Mouse (Mus musculus) retina, postnatal 1 day (tissue): ENCODE data around the gene Nt5dc3.

ENCODE experiments used
- DNase-seq: peaks from one replicate; pipeline ENCODE4 v3.0.0-alpha.2; 2012

The Nt5dc3 gene

DNA sequence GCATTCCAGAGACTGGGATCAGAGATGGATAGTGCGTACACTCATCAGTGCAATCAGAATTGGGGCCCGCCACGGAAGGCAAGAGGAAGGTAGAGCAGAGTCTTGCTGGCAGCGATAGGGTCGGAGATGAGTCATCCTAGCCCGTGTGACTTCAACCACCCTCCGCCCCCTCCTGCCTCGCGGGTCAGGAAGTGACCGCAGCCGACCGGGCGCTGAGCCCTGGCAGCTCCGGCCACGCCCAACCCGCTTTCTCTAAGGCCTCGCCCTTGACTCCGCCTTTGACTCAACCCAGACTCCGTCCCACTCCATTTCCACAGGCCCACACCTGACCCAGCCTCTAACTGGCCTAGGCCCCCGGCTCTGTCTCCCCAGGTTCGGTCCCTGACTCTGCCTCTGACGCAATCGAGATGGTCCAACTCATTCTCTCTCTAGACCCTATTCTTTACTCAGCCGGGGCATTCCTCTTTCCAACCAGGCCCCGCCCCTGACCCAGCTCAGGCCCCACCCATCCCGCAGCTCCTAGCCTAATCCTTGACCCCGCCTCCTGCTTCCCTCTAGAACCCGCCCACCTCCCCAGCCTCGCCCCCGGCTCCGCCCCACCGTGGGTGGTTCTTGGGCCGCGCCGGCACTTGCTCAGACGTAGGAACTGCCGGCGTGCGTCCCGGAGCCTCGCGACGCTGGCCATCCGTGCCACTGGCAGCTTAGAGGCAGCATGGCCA lies at the start of gene Nt5dc3:
Gene Nt5dc3 (plus strand): TSS at position 608 of the 719 bp plus-strand sequence.
- DNase-seq: peak; percentile 97

DNA sequence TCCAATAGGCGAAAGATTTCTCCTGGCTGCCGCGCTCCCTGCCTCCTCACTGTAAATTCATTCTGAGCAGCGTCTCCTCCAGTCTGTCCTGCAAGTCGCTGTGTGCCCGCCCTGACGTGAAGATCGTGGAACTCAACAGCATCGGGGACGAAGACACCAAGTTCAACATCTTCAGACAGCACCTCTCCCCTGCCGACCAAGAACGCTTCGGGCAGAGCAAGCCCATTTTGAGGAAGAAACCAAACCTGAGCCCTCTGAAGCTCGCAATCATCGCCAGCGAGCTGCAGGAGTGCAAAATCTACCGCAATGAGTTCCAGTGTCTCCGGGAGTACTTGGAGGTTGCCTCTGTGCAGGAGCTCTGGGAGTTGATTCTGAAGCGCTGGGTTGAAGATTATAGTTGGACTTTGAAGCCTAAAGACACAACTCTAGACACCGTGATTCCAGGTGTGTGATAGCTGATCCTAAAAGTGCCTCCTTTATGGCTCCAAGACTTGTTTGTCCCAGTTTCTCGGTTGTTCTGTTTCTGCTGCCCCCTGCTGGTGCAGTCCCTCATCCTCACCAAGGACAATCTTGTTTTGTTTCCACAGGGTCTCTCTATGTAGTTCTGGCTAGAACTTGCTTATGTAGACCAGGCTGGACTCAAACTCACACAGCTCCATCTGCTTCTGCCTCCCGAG lies 47.8 kb upstream of the Nt5dc3 start:
- peak; percentile 91 for DNase-seq

DNA sequence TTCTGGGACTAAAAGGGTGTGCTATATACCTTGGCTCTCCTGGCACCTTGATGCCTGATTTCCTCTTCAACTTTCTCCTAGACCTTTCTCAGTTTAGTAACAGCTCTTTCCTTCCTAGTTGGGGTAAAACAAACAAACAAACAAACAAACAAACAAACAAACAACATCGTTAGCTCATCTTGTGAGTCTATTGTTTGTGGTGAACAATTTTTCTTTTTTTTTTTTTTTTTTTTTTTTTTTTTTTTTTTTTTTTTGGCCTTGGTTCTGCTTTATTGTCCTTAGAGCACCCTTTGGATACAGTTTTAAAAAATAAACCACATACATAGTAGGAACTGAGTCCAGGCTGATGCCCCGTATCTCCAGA lies 47.3 kb upstream of the Nt5dc3 start:
- no peak for DNase-seq

DNA sequence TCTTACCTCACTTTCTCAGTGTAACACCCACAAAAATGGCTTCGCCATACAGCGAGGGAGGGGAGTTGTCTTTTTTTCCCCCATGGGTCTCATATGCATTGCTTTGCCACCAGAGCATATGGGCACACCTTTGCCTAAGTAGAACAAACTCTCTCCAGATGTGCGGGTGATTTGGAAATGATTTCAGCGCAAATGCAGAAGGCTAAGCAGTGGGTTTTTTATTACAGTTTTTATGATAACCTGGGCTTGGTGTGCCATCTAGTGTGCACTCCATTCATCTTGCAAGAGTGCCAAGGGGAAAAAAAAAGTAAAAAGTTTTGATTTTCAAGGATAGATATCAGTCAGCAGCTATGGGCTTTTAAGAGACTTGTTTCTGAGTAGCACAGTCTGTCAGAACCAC lies 43.8 kb upstream of the Nt5dc3 start:
- no peak for DNase-seq

DNA sequence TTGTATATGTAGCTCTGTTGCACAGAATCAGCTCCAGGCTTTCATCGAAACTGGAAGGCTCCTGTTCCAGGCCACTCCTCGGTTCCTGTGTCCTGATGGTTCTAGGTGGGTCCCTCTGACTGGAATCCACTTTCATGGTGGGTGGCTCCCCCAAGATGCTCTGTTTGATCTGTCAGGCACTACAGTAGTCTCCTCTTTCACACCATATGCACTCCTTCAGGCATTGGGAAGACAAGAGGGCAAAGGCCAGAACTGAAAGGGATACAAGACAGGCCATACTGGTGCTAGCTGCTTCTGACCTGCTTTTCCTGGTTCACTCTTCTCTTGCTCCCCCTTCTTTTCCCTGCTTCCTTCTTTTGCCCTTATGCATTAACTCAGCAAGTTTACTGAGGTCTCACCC lies 35.9 kb upstream of the Nt5dc3 start:
- DNase-seq: no peak

DNA sequence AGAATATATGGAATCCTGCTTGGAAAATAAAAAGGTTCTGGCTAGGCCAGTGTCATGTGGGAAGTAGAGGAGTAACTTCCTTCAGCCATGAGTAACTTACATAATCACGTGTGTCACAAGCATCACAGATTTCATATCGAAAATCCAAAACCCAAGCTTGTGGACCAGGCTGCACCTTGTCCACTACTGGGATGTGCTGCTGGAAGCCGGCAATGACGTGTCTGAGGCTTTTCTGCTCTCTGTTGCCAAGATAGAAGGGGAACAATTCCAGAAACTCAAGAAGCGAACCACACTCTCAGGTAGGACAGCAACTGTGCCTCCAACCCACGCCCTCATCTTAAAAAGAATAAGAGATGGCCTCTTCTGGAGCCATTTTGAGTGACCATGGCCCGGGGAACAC lies 34.5 kb upstream of the Nt5dc3 start:
- DNase-seq: no peak

DNA sequence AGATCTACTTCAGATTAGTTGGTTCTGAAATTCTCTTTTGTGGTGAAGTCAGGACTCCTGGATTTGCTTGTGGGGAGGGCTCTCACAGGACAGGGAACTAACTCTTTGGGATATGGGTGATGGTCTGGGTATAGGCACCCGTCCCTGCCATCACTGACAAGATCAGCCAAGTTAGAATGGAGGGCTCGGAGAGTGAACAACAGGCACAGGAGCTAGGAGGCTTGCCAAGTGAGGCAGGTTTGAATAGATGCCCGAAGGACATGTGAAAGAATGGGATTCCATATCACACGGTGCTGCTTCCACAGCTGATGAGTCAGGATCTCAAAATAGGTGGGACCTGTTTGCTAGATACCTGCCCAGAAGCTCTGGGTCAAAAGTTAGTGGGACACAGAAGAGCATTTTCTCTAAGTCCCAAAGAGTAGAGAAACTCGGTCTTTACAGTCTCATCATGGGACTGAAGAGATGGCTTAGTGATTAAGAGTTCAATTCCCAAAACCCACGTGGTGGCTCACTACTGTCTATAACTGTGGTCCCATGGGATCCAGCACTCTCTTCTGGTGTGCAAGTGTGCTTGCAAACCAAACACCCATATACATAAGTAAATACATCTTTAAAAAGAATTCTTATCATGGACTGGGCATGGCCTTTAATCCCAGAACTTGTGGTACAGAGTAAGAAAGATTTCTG lies 22.8 kb upstream of the Nt5dc3 start:
- no peak for DNase-seq

DNA sequence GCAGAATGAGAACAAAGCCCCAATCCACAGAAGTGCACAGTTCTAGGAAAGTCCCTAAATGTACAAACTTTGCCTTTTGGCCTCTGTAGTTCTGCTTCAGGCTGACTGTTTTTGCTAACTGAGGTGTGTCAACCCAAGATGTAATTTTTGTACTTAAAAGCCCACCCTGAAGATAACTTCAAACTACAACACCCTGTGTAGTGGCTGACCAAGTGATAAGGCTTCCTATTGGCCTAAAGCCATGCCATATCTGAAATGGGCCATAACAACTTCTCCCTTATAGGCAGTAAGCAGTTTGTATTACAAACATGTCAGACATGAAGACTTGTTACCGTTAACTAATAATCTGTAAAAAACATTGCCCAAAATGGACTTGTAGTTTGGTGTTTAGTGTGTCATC lies 21.1 kb upstream of the Nt5dc3 start:
- no peak for DNase-seq

DNA sequence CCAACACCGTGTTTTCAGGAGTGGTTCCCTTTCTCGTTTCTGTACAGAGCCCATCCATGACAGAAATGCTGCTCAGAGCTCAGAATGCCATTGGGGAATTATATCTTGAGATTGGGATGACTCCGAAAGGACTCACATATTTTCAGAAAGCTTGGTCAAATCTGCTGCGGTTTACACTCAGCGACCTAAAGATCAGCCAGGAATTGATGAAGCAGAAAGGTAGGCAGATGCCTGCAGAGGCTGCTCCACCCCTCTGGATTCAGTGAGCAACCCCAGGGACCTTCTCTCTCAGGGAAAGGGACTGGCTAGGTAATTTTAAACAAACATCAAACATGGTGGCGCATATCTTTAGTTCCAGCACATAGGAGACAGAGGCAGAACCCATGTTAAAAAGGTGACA lies 20.6 kb upstream of the Nt5dc3 start:
- DNase-seq: no peak

DNA sequence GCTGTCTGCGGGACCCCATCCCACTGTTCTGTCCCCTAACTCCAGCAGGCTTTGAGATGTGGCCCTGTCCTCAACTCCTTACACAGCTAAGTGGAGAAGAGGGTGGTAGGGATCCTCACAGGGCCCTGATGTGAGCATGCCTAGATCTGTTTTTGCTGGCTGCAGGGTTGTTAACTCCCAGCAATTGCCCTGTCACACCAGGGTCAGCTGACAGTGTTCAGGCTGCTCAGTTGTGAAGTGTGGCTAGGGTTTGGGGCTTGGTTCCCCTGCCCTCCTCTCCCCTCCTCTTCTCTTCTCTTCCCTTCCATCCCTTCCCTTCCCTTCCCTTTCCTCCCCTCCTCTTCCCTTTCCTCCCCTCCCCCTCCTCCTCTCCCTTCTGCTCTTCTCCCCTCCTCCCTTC lies 17.6 kb upstream of the Nt5dc3 start:
- no peak for DNase-seq

DNA sequence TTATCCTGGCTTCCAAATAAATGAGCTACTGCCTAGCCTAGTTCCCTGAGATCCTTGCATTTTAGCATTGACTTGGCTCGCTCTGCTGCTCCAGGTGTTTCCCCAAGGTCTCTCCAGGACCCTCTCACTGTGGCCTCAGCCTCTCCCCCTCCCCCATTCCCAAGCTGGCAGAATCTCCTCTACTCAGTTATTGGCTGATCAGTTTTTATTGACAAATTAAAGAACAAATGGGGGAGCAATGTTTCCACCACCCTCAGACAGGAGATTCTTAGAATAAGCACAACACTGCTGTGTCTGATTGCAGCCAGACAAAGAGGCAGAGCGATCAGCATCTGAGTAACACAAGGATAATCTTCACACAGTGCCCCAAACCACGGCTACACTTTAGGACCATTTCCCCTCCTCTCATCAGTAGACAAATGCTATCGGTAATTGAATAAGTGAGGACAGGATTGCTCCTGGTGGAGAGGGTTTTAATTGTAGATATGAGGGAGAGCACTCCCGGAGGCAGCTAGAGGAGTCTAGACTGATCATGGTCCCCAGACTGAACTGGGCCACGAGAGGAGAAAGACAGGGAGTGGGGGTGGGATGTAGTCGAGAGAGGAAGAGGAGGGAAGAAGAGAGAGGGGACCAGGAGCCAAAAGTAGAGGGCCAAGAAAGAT lies 17.0 kb upstream of the Nt5dc3 start:
- no peak for DNase-seq

DNA sequence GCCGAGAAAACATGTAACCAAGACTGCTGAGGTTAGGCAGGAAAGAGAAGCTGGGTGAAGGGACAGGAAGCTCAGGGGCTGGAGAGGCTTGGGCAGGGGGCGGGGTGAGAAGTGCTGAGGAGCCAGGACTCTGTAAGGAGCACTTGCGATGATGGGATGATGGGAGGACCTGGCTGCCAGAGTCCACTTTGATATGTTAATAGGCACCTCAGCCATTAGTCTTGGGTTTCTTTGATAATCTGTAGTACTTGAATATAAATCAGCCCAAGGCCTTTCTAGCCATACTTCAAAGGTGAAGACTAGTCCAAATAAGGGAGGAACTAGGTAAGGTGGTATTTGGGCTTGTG lies 16.4 kb upstream of the Nt5dc3 start:
- no peak for DNase-seq

DNA sequence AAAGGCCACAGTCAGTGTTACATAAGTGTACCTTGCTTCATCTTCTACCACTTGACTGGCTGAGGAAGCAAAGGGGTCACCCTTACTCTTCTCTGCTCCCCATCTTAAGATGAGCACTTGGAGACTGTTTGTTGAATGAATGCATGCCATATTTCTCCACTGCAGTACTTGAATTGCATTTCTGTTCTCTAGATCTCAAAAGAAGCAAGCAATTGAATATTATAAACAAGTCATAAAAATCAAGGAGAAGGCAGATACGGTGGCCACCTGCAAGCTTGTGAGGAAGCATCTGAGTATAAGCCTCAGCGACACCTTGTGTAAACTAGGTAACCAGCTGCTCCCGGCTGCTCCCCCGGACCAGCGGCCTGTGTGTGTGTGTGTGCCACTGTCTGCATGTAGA lies 15.1 kb upstream of the Nt5dc3 start, which contains the start of gene Gm49358:
Gene Gm49358 (plus strand): TSS at position 301 of the 400 bp plus-strand sequence.
- DNase-seq: no peak

DNA sequence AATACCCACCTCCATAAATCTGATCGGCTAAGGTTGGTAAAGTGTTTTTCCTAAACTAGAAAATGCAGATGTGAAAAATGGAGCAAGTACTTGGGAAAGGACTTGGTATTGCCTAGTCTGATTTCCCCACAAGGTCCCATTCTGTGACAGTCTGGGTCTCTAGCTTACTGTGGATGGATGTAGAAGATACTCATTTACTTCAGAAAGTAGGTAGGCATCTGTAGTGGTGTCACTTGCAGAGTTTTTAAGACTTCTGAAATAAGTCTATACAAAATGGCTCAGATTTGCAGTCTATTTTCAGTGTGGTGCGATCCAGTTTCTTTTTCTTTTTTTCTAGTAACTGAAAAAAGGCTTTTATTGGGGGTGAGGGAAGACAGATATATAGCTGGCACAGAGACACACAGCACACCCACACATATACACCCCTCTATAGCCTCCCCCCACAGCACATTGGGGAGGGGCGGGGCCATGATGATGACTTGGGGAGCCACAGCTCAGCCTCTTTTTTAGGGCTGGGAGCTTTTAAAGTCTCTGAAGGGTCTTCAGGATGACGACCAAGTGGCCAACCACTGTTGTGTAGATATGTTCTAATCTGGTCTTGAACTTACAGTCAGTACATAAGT lies 13.3 kb upstream of the Nt5dc3 start:
- no peak for DNase-seq

DNA sequence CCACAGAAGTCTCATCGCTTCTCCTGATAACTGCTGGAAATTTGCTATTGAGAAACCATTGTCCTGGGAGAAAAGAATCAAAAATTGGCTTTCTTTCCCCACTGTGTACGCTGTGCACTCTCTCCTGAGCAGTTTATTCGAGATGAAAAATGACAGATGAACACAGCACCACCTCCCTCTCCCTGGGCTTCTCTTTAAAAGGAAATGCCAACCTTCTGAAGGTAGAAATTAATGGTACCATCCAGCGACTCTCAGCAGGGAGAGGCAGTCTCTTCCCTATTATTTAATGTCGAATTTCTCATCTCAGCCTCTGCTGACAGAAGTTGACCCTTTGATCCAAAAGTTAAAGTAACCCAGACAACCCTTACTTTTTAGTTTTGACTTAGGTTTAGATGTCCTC lies 9.6 kb upstream of the Nt5dc3 start:
- no peak for DNase-seq

DNA sequence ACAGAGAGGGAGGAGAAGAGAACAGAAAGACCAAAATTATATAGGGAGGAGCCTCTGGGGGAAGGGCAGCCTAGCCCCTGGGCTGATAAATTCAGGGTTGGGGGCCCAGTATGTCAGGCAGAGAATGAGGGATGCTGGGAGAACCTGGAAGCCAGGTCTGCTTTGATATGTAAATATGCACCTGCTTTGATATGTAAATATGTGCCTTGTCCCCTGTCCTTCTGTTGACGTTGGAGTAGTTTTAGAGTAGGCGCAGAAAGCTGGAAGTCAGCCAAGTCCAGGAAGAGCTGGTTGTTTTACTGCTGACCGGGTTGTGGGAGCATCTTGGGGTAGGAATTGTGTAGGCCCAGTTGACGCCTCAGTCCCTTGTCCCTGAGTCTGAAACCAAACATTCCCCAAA lies 9.0 kb upstream of the Nt5dc3 start:
- no peak for DNase-seq

DNA sequence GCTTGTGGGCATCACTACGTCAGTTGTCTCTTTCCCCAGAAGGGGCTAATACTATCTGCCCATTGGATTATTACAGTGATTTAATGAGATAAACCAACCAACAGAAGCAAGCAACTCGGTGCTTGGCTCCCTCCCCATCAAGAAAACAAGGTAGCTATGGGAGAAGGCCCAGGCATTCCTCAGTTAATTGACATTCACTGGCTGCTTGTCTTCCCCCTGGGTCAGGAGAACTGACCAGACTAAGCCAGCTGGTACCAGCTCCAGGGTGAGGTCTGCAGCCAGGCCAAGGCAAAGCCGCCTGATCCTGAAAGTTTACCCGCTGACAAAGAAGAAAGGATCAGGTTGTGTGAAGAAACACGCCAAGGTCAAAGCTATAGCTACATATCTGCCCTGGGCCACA lies 7.1 kb upstream of the Nt5dc3 start:
- no peak for DNase-seq

DNA sequence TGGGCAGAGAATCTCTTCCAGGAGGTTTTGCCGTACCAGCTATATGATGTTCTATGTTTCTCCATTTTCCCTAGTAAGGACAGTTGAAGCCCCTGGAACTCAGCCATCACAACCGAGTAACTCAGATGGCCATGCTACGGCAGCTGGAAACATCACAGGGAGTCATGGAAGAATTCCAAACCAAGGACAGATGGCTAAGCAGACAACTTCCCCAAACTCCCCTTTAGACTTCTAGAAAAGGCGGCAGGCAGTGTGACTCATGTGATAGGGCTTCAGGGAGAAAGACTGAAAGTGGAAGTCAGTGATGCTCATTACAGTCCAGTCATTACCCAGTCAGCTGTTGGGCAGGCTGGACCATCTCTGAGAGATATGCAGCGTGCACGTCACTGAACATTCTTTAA lies 6.6 kb upstream of the Nt5dc3 start:
- no peak for DNase-seq

DNA sequence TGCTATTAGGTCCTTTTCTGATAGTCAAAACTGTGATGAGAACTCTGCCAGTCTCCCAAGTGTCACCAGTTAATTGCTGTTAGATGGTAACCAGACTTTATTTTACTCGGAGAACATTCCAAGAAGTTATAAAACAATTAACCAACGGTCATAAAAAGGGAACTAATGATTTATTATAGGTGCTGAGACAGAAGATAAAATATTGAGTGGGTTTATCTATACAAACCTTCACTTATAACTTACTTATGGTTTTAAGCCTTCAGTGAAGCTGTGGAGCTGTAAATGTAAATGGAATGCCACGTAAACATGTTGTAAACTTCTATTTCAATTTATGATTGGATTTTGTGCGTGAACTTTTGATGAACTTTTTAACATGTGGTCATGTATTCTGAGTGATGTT lies 5.4 kb upstream of the Nt5dc3 start:
- no peak for DNase-seq

DNA sequence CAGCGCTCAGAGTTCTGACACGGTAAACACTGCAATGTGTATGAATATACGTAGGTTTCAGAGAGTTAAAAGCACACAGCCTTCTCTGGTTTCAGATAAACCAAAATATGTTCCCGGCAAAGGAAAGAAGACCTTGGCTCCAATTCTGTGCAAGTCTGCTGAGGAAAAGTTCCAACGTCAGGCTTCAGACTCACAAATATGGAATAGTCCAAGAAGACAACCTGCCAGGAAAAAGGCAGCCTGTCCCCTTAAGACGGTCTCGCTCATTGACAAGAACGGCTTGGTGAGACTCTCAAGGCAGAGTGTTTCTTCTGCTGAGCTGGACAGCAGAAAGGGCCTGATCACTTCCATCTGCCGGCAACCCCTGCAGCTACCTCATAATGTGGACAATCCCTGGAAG lies 2.5 kb upstream of the Nt5dc3 start:
- no peak for DNase-seq

DNA sequence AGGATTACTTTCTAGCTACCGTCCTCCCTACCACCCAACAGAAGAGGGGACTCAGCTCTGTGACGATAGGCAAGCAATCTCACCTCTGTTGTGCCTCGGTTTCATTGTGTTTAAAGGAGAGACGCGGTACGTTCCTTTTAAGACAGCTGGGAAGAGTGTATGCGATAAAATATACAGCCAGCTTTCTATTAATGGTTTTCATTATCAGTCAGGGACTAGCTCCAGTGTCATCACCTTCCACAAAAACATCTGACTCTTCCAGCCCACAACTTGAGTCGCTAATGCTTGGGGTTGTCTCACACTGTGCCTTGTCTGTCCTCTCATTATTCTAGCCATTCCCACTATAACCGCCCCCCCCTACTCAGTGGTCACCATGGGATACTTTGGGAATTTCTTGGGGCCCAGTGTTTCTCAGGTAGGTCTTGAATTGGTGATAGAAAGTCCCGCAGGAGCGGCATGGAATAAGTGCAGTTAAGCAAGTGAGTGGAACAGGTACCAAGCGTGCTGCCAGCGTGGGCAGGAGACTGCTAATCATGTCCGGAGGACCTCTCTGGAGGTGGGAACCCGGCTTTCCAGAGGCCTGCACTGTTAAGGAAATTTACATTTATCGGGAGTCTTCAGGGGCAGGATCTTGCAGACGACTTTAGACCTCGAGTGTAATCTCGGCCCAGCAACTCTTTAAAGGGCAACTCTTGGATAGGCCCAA lies 1.0 kb upstream of the Nt5dc3 start:
- DNase-seq: no peak

DNA sequence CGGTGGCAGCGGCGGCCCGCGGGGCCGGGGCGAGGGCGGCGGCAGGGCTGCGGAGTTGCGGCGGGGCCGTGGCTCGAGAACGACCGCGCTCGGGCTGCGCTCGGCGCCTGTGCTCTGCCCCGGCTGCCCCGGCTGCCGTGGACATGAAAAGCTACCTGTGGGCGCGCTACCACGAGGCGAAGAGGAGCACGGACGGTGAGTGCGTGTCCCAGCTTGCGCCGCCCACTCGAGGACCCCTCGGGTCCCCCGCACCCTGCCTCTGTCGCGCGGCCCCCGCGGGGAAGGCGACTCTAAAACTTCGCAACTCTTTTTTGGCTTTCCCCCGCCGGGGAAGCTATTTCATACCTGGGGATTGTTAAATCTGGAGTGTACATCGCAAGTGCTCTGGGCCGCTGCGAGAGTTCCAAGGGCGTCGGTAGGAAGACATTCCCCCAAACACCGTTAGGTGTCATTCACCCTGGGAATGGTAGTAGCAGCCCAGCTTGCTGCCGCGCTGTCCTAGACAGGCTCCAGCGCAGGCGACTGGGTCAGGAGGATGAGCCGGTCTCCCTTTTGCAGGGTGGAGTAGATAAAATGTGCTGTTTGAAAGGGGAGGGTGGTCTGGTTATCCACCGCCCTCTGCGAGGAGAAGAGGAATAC lies 431 bp downstream of the Nt5dc3 start:
- DNase-seq: peak; percentile 49
